Mouse (Mus musculus): ENCODE measurements around the gene 2810004N23Rik. TPM values are rescaled to one million over a fixed set of nuclear protein-coding genes. Genes with fewer than 3 reads are reported as not detected.

2810004N23Rik gene
- total and polyA plus RNA-seq, 3 experiments, result 54.8 to 68.9 (median 64.0) TPM

DNA sequence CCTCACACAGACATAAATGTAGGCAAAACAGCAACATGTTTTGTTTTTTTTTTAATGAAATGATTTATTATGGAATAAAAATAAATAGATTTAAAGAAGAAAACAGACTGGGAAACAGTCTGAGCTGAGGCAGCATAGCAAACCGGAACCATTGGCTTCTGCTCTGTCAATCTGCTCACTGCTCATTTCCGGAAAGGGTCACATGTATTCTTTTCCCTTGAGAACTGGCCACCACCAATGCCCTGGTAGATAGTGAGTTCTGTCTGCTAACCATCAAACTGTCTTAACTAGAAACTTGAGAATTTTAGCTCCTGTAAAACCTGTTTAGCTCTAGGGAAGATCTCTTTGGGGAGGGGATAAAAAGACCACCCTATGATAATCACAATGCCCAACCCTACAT lies 26.0 kb downstream of the 2810004N23Rik start:
- no peaks in the 10 kb centered on the region for H3K9me3 ChIP-seq (replicated peaks; ENCODE audit: insufficient read depth, low read length)
- peaks cover 0 to 3% of the 10 kb centered on the region in 2 experiments; a peak in 1 of 4 replicates for H3K36me3 ChIP-seq (ENCODE audit: control insufficient read depth in 1 of 2, insufficient read depth in 2 of 2, low read length in 2 of 2)
- H3K4me1 ChIP-seq (ENCODE audit: control insufficient read depth in 1 of 2, insufficient read depth in 2 of 2, low read length in 2 of 2), result no peaks in the 10 kb centered on the region
- no peaks in the 10 kb centered on the region for H3K79me2 ChIP-seq (ENCODE audit: control insufficient read depth, insufficient read depth, low read length, poor library complexity)
- H3K27ac ChIP-seq (ENCODE audit: control insufficient read depth, low read depth, low read length), result no peak overlapping the region
- H3K9ac ChIP-seq (ENCODE audit: control insufficient read depth, low read depth, low read length, poor library complexity, severe bottlenecking), result no peak overlapping the region
- TF ChIP-seq GABPA (IDR thresholded peaks at IDR 0.05; ENCODE audit: low read depth, low read length) (no peak), GATA1 (IDR thresholded peaks at IDR 0.05; ENCODE audit: low read depth, low read length) (no peak), RAD21 (IDR thresholded peaks at IDR 0.05; ENCODE audit: low read depth, low read length) (no peak), ETS1 (IDR thresholded peaks at IDR 0.05; ENCODE audit: low read depth, low read length) (no peak), USF1 (IDR thresholded peaks at IDR 0.05; ENCODE audit: low read depth, low read length) (no peak), TBP (IDR thresholded peaks at IDR 0.05; ENCODE audit: low read depth, low read length) (no peak), NELFE (IDR thresholded peaks at IDR 0.05; ENCODE audit: low read depth, low read length) (no peak), UBTF (IDR thresholded peaks at IDR 0.05; ENCODE audit: borderline replicate concordance, insufficient read depth, low read depth, low read length) (no peak), TCF12 (IDR thresholded peaks at IDR 0.05; ENCODE audit: low read depth, low read length) (no peak), HCFC1 (IDR thresholded peaks at IDR 0.05; ENCODE audit: low read depth, low read length) (no peak), POLR2AphosphoS2 (IDR thresholded peaks at IDR 0.05; ENCODE audit: low read length) (no peak), E2F4 (IDR thresholded peaks at IDR 0.05; ENCODE audit: borderline replicate concordance, low read depth, low read length) (no peak), CHD2 (IDR thresholded peaks at IDR 0.05; ENCODE audit: low read length) (no peak), POLR2A (IDR thresholded peaks at IDR 0.05; ENCODE audit: control insufficient read depth in 1 of 2, insufficient read depth in 1 of 2, low read depth in 1 of 2, low read length in 2 of 2, poor library complexity in 1 of 2) (no peak), CTCF (IDR thresholded peaks at IDR 0.05 in 2 of 3, conservative IDR thresholded peaks at IDR 0.05 in 1 of 3; ENCODE audit: control insufficient read depth in 1 of 3, insufficient read depth in 1 of 3, low read depth in 2 of 3, low read length in 3 of 3, poor library complexity in 1 of 3, severe bottlenecking in 1 of 3) (no peak), MAZ (IDR thresholded peaks at IDR 0.05; ENCODE audit: low read depth, low read length) (no peak), TAL1 (IDR thresholded peaks at IDR 0.05; ENCODE audit: low read length) (no peak), EP300 (IDR thresholded peaks at IDR 0.05; ENCODE audit: low read depth in 1 of 2, low read length in 2 of 2) (no peak)
- H3K4me3 ChIP-seq (ENCODE audit: control insufficient read depth in 1 of 2, insufficient read depth in 1 of 2, low read depth in 2 of 2, low read length in 2 of 2), result no peak overlapping the region
- DNase-seq (ENCODE audit: low read depth, low spot score), result no peak
- no peaks in the 10 kb centered on the region for H3K27me3 ChIP-seq (ENCODE audit: control insufficient read depth in 1 of 2, insufficient read depth in 2 of 2, low read length in 2 of 2)

DNA sequence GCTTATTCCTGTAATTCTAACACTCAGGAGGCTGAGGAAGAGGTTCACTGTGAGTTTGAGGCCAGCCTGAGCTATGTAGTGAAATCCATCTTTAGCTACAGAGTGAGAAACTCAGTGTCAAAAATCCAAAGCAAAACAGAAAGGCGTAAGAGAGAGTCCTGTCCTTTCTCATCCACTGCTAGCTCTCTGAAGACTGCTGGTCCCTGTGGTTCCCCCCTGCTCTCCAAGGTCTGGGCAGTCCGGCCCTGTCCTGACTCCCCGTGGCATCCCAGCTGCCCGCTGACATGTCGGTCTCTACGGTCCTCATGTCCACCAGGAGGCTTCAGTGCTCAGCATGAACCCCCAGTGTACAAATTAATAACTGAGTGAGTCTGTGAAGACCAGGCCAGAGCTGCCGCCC lies 26.6 kb downstream of the 2810004N23Rik start:
- H3K79me2 ChIP-seq (ENCODE audit: control insufficient read depth, insufficient read depth, low read length, poor library complexity), result no peaks in the 10 kb centered on the region
- TF ChIP-seq GATA1 (IDR thresholded peaks at IDR 0.05; ENCODE audit: low read depth, low read length), result no peak
- no peak for TF ChIP-seq ZNF384 (IDR thresholded peaks at IDR 0.05; ENCODE audit: low read depth, low read length)
- no peak for TF ChIP-seq NELFE (IDR thresholded peaks at IDR 0.05; ENCODE audit: low read depth, low read length)
- no peak for TF ChIP-seq ZKSCAN1 (IDR thresholded peaks at IDR 0.05; ENCODE audit: low read depth, low read length)
- TF ChIP-seq POLR2AphosphoS2 (IDR thresholded peaks at IDR 0.05; ENCODE audit: low read length), result 0 out of 2 replicates have a peak, but pooled peaks have one; percentile 56
- no peaks in the 10 kb centered on the region for H3K27me3 ChIP-seq (ENCODE audit: control insufficient read depth in 1 of 2, insufficient read depth in 2 of 2, low read length in 2 of 2)
- no peaks in the 10 kb centered on the region for H3K9me3 ChIP-seq (replicated peaks; ENCODE audit: insufficient read depth, low read length)
- no peak overlapping the region for H3K4me3 ChIP-seq (ENCODE audit: control insufficient read depth in 1 of 2, insufficient read depth in 1 of 2, low read depth in 2 of 2, low read length in 2 of 2)
- peaks cover 0 to 3% of the 10 kb centered on the region in 2 experiments; a peak in 1 of 4 replicates for H3K36me3 ChIP-seq (ENCODE audit: control insufficient read depth in 1 of 2, insufficient read depth in 2 of 2, low read length in 2 of 2)
- DNase-seq (ENCODE audit: low read depth, low spot score), result no peak
- no peak overlapping the region for H3K9ac ChIP-seq (ENCODE audit: control insufficient read depth, low read depth, low read length, poor library complexity, severe bottlenecking)
- no peaks in the 10 kb centered on the region for H3K4me1 ChIP-seq (ENCODE audit: control insufficient read depth in 1 of 2, insufficient read depth in 2 of 2, low read length in 2 of 2)
- no peak overlapping the region for H3K27ac ChIP-seq (ENCODE audit: control insufficient read depth, low read depth, low read length)

All from MEL (cell line).